In genomic region chr16:45038261-45039036, GRCm38 (mm10) we compare ENCODE assay signal across 14 mouse cellular contexts. TPM values are rescaled to one million over a fixed set of nuclear protein-coding genes. Genes with fewer than 3 reads are reported as not detected.
DNase-seq lines count a peak whose midpoint lies in the region; TF ChIP-seq lines count a peak whose summit lies in the region.
"Had no signal": no experiment of that assay in that cellular context is flagged by ENCODE, and none has a peak within 500 bp of the region (broad histone marks: within the 10 kb centered on the region; RNA-seq: fewer than 3 reads in every experiment).

No protein-coding gene starts in this region.

- no peaks in the 10 kb centered on the region for H3K4me1 ChIP-seq in lung, adult 2 months (ENCODE audit: control insufficient read depth, insufficient read depth, low read length)
- H3K4me1 ChIP-seq in MEL (ENCODE audit: control insufficient read depth in 1 of 2, insufficient read depth in 2 of 2, low read length in 2 of 2) = no peaks in the 10 kb centered on the region
- H3K4me1 ChIP-seq in embryonic fibroblast, embryonic 13.5 days (ENCODE audit: control insufficient read depth, insufficient read depth, low read length) = peaks cover 8% of the 10 kb centered on the region
- H3K4me1 ChIP-seq: kidney, embryonic 15.5 days; limb, embryonic 10.5 days had no signal

- no peaks in the 10 kb centered on the region for H3K27me3 ChIP-seq in MEL (ENCODE audit: control insufficient read depth in 1 of 2, insufficient read depth in 2 of 2, low read length in 2 of 2)
- H3K27me3 ChIP-seq: kidney, embryonic 15.5 days had no signal

- TF ChIP-seq RAD21 in MEL (IDR thresholded peaks at IDR 0.05; ENCODE audit: low read depth, low read length) = no peak

- no peaks in the 10 kb centered on the region; a peak in 1 of 4 replicates for H3K36me3 ChIP-seq in MEL (ENCODE audit: control insufficient read depth in 1 of 2, insufficient read depth in 2 of 2, low read length in 2 of 2)
- H3K36me3 ChIP-seq: kidney, embryonic 15.5 days; limb, embryonic 10.5 days had no signal

- H3K9me3 ChIP-seq in MEL (replicated peaks; ENCODE audit: insufficient read depth, low read length) = no peaks in the 10 kb centered on the region
- H3K9me3 ChIP-seq: kidney, embryonic 15.5 days; limb, embryonic 10.5 days had no signal

- 63% methylated on average over 4 of the region's 4 CpGs for WGBS in lung, adult 2 months

- TF ChIP-seq POLR2A in lung, adult 2 months (IDR thresholded peaks at IDR 0.05; ENCODE audit: borderline replicate concordance, extremely low read depth, low read depth, low read length) = no peak
- no peak for TF ChIP-seq POLR2A in MEL (IDR thresholded peaks at IDR 0.05; ENCODE audit: control insufficient read depth in 1 of 2, insufficient read depth in 1 of 2, low read depth in 1 of 2, low read length in 2 of 2, poor library complexity in 1 of 2)
- no peak for TF ChIP-seq POLR2A in embryonic fibroblast, embryonic 13.5 days (IDR thresholded peaks at IDR 0.05; ENCODE audit: low read depth, low read length)

- TF ChIP-seq CTCF in lung, adult 2 months (IDR thresholded peaks at IDR 0.05; ENCODE audit: insufficient read depth, low read length) = no peak
- TF ChIP-seq CTCF in MEL (IDR thresholded peaks at IDR 0.05 in 2 of 3, conservative IDR thresholded peaks at IDR 0.05 in 1 of 3; ENCODE audit: control insufficient read depth in 1 of 3, insufficient read depth in 1 of 3, low read depth in 2 of 3, low read length in 3 of 3, poor library complexity in 1 of 3, severe bottlenecking in 1 of 3) = no peak
- no peak for TF ChIP-seq CTCF in embryonic fibroblast, embryonic 13.5 days (IDR thresholded peaks at IDR 0.05; ENCODE audit: borderline replicate concordance, insufficient read depth, low read length)

- no peak overlapping the region for H3K4me3 ChIP-seq in lung, adult 2 months (replicated peaks; ENCODE audit: extremely low read depth, low read depth, low read length)
- no peak overlapping the region for H3K4me3 ChIP-seq in MEL (ENCODE audit: control insufficient read depth in 1 of 2, insufficient read depth in 1 of 2, low read depth in 2 of 2, low read length in 2 of 2)
- H3K4me3 ChIP-seq in embryonic fibroblast, embryonic 13.5 days (ENCODE audit: insufficient read depth, low read length) = no peak overlapping the region
- H3K4me3 ChIP-seq: kidney, embryonic 15.5 days; limb, embryonic 10.5 days had no signal

- no peak overlapping the region for H3K9ac ChIP-seq in MEL (ENCODE audit: control insufficient read depth, low read depth, low read length, poor library complexity, severe bottlenecking)
- H3K9ac ChIP-seq: kidney, embryonic 15.5 days had no signal

- peak; percentile 48 for DNase-seq in lung, postnatal 36 days
- DNase-seq in lung, adult 2 months = no peak
- DNase-seq in MEL (ENCODE audit: low read depth, low spot score) = peak; percentile 18
- peak; percentile 54 for DNase-seq in skeletal muscle tissue, adult 2 months (ENCODE audit: low read depth, low spot score)
- DNase-seq in spleen, adult 12 weeks (ENCODE audit: low spot score) = no peak
- no peak for DNase-seq in cerebellum, postnatal 25 days
- no peak for DNase-seq in right cerebral cortex, postnatal 14 days
- DNase-seq: cerebellum, adult 8-10 months; layer of hippocampus, adult 9-11 months; thymus, adult 18-20 months had no signal

- TF ChIP-seq EP300 in MEL (IDR thresholded peaks at IDR 0.05; ENCODE audit: low read depth in 1 of 2, low read length in 2 of 2) = no peak

- no peaks in the 10 kb centered on the region for H3K79me2 ChIP-seq in MEL (ENCODE audit: control insufficient read depth, insufficient read depth, low read length, poor library complexity)

- no peak overlapping the region for H3K27ac ChIP-seq in MEL (ENCODE audit: control insufficient read depth, low read depth, low read length)
- peak overlapping the region; percentile 100 for H3K27ac ChIP-seq in embryonic fibroblast, embryonic 13.5 days (ENCODE audit: insufficient read depth, low read length)
- H3K27ac ChIP-seq: hindbrain, postnatal 0 days; kidney, embryonic 15.5 days; limb, embryonic 10.5 days had no signal

TF ChIP-seq in MEL, 35 proteins besides CTCF, POLR2A, EP300 and RAD21:
- no peak for TF ChIP-seq GABPA (IDR thresholded peaks at IDR 0.05; ENCODE audit: low read depth, low read length)
- no peak for TF ChIP-seq ETS1 (IDR thresholded peaks at IDR 0.05; ENCODE audit: low read depth, low read length)
- TF ChIP-seq CHD1 (IDR thresholded peaks at IDR 0.05; ENCODE audit: low read depth, low read length) = no peak
- no peak for TF ChIP-seq MAX (IDR thresholded peaks at IDR 0.05; ENCODE audit: low read length)
- no peak for TF ChIP-seq SMC3 (IDR thresholded peaks at IDR 0.05; ENCODE audit: low read depth, low read length)
- TF ChIP-seq UBTF (IDR thresholded peaks at IDR 0.05; ENCODE audit: borderline replicate concordance, insufficient read depth, low read depth, low read length) = no peak
- no peak for TF ChIP-seq HCFC1 (IDR thresholded peaks at IDR 0.05; ENCODE audit: low read depth, low read length)
- TF ChIP-seq MYB (IDR thresholded peaks at IDR 0.05; ENCODE audit: low read depth, low read length) = no peak
- TF ChIP-seq SIN3A (IDR thresholded peaks at IDR 0.05; ENCODE audit: low read length) = no peak
- TF ChIP-seq MXI1 (IDR thresholded peaks at IDR 0.05; ENCODE audit: low read depth, low read length) = no peak
- no peak for TF ChIP-seq CHD2 (IDR thresholded peaks at IDR 0.05; ENCODE audit: low read length)
- TF ChIP-seq TAL1 (IDR thresholded peaks at IDR 0.05; ENCODE audit: low read length) = no peak
- no peak for TF ChIP-seq KAT2A (conservative IDR thresholded peaks at IDR 0.05; ENCODE audit: low read depth, low read length)

RNA-seq across cellular contexts. Expression of gene Ccdc80, which starts 54.8 kb away (rescaled TPM):
- polyA plus RNA-seq in lung, adult 2 months (2012; rRNA removed) = 19.6 and 20.0 TPM in 2 replicates
- total RNA-seq in MEL (2012; rRNA removed) = not detected in 2 replicates
- not detected for polyA plus RNA-seq in MEL (2012; ENCODE audit: insufficient read depth in 1 of 2, insufficient read length in 2 of 2, low read depth in 1 of 2, low replicate concordance in 2 of 2, missing spikeins in 1 of 2)
- polyA plus RNA-seq in embryonic fibroblast, embryonic 13.5 days (2011; ENCODE audit: insufficient read length, low read depth, missing spikeins) = 640 and 641 TPM in 2 replicates

Comparison
In these comparisons a context has a peak if more than half of its experiments do, and no peak if none do; other contexts are left out.
1. DNase-seq: peak in lung, postnatal 36 days (single experiment), MEL (single experiment) and skeletal muscle tissue, adult 2 months (single experiment); none in lung, adult 2 months (single experiment), spleen, adult 12 weeks (single experiment), cerebellum, postnatal 25 days (0 of 2) and right cerebral cortex, postnatal 14 days (single experiment).
2. RNA of gene Ccdc80, which starts 54.8 kb away (polyA plus RNA-seq): 640 to 641 TPM in embryonic fibroblast, embryonic 13.5 days; 19.6 to 20.0 TPM in lung, adult 2 months and not detected in MEL; every median in the first group is over 10 times any median in the second.